Mouse (Mus musculus) lung, postnatal 36 days (tissue): ENCODE data around the gene Hras.

Experiments used
- DNase-seq: peaks from one replicate; pipeline ENCODE4 v3.0.0; 2022; ENCODE audit warnings: mixed read lengths

Hras gene

DNA sequence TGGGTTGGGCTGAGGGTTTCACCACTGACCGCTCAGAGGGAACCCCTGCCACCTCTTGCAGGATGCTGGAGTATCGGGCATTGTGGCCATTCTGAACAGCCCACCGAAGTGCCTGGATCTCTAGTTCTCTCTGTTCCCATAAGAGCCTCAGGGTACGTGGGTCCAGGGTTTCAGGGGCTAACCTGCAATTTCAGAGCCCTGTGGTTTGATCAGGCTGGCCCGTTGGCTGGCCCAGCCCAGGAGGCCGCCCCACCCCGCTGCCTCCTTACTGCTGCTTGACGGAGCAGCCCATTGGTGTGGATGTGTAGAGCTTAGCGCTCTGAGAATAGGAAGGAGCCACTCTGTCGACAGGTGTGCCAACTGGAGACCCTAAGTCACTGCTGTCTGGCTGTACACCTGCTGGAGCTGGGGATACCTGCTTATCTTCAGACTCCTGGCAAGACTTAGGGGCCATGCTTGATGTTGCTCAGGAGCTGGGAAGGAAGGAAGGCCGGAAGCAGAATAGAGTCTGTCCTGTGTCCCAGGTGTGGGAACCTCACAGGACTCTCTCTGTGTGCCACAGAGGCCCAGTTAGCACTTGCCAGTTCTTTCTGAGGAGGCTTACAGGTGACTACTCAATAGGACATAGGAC is 19.9 kb upstream of the Hras start, which contains the start of gene Lmntd2:
Gene Lmntd2, minus strand, starts transcription at position 476 of the 631 bp plus-strand sequence.
- no peak for DNase-seq

DNA sequence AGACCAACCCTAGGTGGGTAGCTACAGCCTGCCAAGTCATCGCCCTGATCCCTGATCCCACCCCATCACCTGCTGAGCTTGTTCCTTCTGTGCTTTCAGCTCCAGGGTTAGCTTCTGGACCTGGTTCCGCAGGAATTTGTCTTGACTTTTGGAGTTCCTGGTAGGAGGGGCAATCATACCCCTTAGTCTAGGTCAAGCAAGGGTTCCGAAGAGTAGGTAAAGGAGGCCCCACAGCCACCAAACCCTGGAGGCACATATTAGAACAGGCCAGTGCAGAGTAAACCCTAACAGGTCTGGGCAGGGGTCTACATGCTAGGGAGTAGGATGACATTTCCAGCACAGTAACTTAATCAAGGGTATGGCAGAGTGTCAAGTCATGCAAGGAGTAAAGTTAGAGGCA is 19.3 kb upstream of the Hras start:
- no peak for DNase-seq

DNA sequence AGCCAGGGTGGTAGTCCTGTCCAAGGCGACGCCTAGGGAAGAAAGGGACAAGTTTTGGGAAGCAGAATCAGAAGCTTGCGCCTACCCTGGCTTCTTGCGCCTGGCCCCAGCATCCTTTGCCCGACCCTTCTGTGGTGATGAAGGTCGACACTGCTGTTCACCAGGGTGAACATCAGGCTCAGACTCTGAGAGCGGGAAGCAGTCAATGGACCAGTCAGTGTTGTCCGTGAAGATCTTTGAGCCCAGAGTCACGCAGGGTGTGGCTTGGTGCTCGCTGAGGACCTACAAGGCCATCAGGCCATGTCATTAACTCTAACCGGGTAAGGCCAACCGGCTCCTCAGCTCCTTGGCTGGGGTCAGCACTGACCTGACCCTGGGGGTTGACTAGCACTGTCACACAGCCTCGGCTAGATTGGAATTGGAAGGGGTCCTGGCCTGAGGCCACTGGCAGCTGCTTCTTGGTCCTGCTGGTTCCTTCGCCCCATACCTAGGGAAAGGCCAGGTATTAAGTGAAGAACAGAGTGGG is 16.9 kb upstream of the Hras start:
- no peak for DNase-seq

DNA sequence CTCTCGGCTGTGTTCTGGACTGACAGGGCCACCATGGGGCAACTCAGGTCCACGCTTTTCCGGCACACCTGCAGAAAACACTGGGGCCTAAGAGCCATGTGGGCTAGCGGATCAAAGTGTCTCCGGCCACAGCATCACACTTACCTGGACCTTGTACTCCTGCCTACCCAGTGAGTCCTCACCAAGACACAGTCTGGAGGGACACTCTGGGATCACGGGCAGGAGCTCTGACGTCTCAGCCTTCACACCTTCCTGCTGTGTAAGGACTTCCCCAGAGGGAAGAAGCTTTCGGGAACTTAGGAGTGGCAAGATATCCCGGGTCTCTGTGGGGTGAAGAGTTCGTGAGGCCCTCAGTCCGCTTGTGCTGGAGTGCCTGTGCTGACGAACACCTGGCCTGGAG is 16.3 kb upstream of the Hras start:
- no peak for DNase-seq

DNA sequence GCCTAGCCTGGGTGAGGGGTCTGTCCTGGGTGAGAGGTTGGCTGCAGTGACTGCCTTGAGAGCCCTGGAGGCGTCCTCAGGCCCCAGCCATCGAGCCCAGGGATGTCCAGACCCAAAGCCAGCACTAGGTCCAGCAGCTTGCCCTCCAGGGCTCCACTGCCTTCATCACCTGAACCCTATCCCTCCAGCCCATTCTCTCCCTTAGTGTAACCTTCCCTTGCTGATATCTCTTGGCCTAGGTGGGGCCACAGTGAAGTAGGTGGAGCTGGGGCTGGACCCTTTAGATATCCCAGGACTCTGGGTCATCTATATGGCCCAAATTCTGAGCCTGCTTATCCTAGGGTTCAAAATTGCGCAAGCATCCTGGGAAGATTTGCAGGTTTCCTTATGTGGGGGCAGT is 15.7 kb upstream of the Hras start:
- no peak for DNase-seq

DNA sequence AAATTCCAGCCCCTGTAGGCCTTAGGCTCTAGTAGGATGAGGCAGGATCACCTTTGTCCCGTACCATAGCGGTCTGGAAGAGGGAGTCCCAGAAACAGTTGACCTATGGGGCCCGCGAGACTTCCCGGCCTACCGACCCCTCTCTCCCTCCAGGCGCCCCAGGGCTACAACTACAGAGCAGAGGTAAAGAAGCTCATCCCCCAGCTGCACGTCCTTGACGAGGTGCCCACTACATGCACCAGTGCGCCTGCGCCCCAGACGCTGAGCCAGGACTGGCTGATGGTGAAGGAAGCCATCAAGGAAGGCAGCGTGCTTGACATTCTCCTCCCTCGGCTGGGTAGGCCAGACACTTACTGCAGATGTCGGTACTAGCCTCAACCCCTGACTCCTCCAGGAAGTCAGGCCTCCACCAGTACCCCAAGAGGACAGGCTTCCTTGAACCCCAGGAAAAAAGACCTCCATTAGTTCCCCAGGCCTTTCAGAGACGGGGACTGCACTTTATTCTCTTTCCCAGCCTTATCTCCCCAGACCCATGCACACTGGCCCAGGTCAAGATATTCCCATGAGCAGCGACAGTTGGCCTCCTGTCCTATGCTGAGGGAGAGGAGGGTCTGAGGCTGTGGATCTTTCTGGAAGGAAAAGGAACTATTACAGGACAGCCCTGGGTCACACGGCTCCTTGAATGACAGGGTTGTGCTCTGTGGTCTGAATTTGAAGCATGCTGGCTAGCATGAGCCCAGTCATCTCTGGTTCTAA is 12.6 kb upstream of the Hras start:
- DNase-seq = no peak

DNA sequence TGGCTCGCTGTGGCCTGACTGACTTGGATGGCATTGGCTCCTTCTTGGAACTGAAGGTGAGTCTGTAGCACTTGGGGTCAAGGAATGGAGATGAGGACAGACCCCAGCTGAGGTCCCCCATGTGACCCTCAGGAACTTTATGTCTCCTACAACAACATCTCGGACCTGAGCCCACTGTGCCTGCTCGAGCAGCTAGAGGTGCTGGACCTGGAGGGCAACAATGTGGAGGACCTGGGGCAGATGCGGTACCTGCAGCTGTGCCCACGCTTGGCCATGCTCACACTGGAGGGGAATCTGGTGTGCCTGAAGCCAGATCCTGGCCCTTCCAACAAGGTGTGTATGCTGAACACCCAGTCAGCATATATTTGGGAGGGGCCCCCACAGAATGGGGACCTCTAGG is 11.7 kb upstream of the Hras start:
- DNase-seq = no peak

DNA sequence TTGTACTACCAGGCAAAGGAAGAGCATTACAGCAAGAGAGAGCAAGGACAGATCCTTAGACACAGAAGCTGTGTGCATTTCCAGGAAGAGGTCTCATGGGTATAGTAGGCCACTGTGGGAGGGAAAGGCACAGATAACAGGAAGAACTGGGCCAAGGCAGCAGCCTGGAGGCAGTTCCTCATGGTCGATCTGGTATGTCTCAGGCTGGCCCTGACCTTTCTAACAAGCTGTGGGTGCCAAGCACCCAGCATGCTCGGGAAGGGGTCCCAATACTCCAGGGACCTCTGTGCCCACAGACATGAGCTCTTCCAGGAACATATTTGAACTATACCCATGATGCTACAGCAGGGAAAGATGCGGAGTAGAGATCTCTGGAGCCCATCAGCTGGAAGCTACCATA is 10.7 kb upstream of the Hras start:
- no peak for DNase-seq

DNA sequence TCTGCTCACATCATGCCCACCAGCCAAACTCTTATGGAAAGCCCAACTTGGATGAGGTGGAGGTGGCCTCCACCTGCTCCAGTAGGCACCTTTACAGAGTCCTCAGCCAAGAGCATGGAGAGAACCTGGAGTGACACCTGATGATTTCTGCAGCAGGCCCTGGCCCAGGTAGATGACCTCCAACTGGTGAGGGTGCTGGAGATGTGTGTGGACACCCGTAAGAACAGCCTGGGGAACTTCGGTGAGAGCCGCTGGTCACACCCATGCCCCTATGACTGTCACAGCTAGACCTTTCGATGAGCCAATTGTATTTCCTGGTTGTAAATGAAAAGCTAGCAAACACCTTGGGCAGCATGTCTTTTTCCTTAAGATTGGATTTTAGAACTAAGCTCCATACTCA is 4.3 kb upstream of the Hras start:
- DNase-seq = no peak

DNA sequence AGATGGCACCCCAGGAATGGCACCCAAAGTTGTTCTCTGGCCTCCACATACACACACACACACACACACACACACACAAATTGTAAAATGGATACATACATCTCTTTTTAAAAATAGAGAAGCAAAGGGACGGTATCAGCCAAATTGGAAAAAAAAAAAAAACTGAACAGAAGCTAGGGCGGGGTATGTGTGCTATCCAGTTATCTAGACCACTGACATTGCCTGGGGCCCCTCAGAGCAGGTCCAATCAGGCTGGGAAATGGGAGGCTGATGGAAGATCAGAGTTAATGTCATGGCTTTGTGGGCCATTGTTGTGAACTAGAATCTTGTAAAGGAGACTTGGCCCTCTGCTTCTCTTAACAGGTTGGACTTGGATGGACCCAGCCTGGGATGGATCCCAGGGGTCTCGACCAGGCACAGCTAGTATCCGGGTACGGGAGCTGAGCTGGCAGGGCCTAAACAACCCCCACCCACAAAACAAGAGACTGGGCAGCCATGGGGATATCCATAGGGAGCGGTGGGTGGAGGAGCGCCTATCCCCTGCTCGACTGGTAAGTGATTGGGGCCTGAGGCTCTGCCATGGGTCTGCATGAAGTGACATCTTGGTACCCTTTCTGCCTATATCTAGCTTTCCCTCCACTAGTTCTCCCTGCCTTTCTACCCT is 2.9 kb upstream of the Hras start:
- DNase-seq = no peak

DNA sequence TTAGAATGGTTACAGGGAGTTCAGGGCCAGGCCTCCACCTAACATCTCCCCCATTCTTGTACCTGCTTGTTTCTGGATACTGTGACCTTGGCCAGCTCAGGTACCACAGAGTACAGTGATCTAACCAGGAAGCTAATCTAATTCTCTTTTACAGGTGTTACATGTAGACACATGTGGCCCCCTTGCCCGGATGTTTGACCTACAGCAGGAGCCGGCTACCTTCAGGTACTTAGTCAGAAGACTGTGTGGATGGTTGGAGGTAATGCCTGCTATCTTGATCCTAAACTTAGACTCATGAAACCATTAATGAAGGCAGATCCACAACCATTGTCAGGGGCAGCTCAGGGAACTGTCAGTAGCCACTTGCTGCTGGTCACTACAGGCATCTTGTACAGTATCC is 1.9 kb upstream of the Hras start:
- DNase-seq = no peak

DNA sequence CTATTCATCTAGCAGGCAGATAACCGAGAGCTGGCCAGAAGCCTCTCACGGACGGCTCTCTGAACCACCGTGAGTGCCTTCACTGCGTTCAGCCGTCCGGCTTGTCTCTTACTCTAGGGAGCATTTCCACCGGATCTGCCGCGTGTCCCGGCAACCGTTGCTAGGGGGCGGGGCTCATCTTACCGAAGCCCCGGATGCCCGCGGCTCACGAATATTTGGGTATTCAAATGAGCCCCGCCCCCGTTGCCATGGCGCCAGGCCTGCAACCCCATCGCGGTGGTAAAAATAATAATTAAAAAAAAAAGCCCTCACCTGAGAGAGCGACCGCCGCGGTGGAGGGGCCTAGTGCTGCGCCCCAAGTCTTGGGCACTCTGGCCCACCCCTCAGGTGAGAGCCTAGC is 1.0 kb upstream of the Hras start:
- peak; percentile 95 for DNase-seq

DNA sequence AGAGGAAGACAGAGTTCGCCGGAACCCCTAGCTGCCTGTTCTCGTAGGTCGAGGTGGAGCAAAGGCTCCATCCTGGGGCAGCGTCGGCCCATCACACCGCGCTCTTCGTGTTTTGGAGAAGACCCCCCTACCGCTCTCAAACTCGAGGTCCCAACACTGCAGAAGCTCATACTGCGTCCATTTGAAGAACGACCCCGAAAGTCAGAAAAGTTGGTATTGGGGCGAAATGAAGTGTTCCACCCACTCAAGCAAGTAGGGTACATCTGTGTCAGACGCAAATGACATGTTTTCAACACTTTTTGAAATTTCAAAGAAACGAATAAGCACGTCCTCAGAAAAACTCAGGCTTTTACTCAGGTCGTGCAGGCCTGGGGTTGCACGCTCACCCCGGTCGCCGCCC is 604 bp upstream of the Hras start:
- DNase-seq = no peak

DNA sequence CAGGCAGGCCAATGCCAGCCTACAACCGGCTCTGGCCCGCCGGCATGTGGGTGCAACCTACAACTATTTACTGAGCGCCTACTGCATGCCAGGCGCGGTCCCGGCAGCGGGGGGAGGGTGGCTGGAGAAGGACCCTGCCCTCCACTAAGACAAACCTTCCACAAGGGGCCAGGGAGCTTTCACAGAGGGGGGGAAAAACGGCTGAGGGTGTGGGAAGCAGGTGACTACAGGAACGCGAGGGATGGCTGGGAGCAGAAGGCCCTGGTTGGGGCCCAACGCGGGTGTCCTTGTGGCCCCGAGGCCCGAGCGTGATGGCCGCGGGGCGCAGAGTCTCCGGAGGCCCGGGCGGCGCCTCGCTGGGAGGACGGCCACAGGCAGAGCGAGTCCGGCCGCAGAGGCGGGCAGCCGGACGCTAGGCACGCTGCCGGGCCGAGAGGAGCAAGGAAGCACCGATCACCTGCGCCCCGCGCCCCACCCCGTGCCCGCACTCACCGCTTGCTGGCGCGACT is 403 bp downstream of the Hras start:
- DNase-seq = peak; percentile 42

DNA sequence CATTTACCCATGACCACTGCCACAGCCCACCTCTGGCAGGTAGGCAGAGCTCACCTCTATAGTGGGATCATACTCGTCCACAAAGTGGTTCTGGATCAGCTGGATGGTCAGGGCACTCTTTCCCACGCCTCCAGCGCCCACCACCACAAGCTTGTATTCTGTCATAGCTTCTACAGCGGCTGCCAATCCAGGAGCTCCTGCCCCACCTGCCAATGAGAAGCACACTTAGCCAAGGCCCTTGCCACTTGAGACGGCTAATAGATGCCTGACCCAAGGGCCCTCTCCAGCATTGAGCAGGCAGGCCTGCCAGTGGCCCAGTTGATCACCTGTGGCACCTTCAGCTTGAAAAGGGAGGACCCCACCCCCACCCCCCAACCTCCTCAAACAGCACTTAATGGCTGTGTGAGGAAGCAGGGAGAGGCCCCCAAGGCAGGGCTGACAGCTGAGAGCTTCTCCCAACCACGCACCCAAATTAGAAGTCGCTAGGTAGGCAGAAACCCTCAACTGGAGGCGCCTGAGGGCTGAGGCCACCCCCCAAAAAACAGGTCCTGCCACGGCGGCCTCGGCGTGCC is 943 bp downstream of the Hras start:
- peak; percentile 82 for DNase-seq

DNA sequence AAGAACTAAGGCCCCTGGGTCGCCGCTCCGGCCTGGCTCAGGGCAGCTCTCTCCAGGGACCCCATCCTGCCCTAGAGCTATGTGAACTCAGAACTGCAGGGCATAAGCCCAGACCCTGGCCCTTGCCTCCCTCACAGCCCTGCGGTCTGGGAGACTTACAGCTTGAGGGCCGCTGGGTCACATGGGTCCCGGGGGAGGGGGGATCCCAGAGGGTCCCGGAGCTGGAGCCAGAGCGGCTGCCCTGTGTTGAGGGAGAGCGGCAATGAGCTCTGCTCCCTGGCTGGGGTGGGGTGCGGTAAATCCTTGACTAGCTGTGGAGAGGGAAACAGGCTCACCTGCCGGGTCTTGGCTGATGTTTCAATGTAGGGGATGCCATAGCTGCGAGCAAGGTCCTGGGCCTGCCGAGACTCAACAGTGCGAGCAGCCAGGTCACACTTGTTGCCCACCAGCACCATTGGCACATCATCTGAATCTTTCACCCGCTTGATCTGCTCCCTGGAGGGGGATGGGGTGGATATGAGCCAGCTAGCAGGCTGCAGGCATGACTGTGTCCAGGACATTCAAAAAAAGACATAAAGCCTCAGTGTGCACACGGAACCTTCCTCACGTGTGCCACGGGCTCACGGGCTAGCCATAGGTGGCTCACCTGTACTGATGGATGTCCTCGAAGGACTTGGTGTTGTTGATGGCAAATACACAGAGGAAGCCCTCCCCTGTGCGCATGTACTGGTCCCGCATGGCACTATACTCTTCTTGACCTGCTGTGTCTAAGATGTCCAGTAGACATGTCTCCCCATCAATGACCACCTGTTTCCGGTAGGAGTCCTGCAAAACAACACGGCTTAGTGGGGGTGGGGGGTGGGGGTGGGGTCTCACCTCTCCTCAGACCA is 1.8 kb downstream of the Hras start:
- no peak for DNase-seq

DNA sequence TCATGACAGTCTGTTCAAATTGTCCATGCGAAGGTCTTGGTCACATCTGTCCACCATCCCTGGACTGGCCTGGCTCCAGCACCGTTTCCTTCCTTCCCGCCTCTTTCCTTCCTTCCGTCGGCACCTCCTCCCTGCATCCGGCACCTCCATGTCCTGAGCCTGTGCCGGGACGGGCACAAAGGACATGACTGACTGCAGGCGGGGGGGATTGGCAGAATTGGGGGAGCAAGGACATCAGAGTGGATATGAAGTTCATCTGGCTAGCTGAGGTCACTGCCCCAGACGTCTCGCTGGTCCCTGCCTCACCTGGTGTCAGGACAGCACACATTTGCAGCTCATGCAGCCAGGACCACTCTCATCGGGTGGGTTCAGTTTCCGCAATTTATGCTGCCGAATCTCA is 2.8 kb downstream of the Hras start:
- peak; percentile 36 for DNase-seq

DNA sequence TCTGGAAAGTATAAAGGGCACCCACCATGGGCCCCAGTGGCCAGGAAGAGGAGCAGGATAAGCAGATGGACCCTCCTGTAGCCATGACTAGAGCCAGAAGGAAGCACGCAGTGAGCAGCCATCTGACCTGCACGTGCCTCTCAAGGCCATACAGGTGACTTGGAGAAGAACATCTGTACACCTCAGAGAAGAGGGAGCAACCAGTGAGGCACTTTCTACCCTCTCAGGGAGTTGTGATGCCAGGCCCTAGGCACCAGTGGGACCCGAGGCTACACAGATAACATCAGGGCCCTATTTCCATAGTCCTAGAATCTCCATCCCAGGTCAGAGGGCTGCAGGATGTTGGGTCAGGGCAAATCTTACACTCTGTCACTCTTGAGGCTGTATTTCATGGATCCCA is 3.6 kb downstream of the Hras start:
- DNase-seq = no peak

DNA sequence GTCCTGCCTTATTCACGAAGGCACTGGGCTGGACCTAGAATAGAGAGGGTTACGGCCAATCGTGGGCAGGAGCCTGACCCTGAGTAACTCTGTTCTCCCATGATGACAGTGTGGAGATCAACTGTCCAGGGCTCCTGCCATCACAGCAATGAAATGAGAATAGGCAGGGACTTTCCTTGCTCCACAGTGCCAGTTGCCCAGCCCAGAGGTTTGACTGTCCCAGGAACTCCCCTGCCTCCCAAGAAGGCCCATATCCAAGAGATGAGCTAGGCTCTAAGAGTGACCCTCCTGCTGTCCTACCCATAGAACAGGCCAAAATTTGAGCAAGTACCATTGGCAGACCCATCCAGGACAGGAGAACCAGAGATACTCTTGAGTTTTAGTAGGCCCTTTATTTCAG is 5.1 kb downstream of the Hras start:
- DNase-seq = no peak

DNA sequence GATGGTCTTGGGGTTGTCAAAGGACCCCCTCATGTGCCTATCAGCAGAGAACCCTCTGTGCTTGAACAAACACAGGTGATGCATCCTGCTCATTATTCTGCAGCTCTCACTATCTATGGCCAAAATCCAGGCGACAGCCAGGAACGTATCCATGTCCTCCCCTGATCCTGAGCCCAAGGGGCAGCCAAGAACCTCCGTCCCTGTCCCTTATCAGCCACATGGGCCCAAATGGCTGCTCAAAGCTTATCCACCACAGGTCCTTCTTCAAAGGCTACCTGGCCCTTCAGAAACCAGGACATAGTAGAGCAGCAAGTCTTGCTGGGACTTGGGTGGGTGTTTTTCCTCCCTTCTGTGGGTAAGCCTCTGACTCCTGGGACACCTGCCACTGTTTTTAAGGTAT is 5.6 kb downstream of the Hras start:
- DNase-seq = no peak

DNA sequence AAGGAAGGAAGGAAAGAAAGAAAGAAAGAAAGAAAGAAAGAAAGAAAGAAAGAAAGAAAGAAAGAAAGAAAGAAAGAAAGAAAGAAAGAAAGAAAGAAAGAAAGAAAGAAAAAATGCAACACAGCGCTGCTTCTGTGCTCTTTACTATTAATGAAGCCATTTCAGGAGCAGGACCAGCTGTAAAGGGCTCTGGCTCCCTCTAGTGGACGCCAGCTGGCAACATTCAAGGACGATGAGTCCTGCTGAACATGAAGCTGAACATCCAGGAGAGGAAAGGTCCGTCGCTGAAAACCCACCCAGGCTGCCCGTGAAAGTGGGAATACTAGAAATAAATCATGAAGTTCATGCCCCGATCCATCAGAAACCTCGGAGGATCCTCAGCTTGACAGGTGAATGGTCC is 17.6 kb downstream of the Hras start:
- DNase-seq = peak; percentile 96

DNA sequence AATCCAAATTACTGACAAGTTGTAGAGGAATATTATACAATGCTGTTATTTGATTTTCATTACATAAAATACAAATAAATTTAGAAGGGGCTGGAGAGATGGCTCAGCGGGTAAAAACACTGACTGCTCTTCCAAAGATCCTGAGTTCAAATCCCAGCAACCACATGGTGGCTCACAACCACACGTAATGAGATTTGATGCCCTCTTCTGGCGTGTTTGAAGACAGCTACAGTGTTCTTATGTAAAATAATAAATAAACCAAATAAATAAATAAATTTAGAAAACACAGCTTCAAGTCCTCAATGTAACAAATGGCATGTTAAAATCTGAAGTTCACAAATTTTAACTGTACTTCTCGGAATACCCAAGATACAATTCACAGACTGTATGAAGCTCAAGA is 18.7 kb downstream of the Hras start:
- no peak for DNase-seq
